Mouse (Mus musculus) CH12.LX (cell line): Measurements from ENCODE around the gene Immp2l. TPM values are rescaled to one million over a fixed set of nuclear protein-coding genes. Genes with fewer than 3 reads are reported as not detected.

Experiments used
- DNase-seq: peaks from one replicate; pipeline ENCODE4 v3.0.0-alpha.2; 2013; ENCODE audit errors: extremely low read depth
- H3K27ac ChIP-seq: 2 replicates; pipeline ENCODE4 v1.5.1; 2012; ENCODE audit warnings: low read depth, mild to moderate bottlenecking, control low read depth, moderate library complexity; ENCODE audit not compliant: insufficient read depth
- H3K27me3 ChIP-seq: replicated peaks from 2 replicates; pipeline ENCODE3; 2012; ENCODE audit warnings: inconsistent platforms
- H3K36me3 ChIP-seq, 2 experiments: replicated peaks in 1 of 2; 2 replicates each; pipeline versions ENCODE3 to v1.6.1; 2012; ENCODE audit warnings: inconsistent platforms in 1 of 2, low read length in 1 of 2, mild to moderate bottlenecking in 1 of 2, mixed read lengths in 1 of 2, moderate library complexity in 1 of 2; ENCODE audit not compliant: control insufficient read depth in 1 of 2, insufficient read depth in 1 of 2
- H3K4me1 ChIP-seq, 2 experiments: 2 replicates each; pipeline ENCODE4 v1.6.1; 2012; ENCODE audit warnings: inconsistent platforms in 1 of 2, moderate library complexity in 1 of 2; ENCODE audit not compliant: insufficient read depth in 2 of 2, control insufficient read depth in 1 of 2
- H3K4me2 ChIP-seq: 2 replicates; pipeline ENCODE4 v1.6.1; 2012; ENCODE audit warnings: low read depth, mild to moderate bottlenecking, control low read depth; ENCODE audit not compliant: poor library complexity, insufficient read depth, severe bottlenecking
- H3K4me3 ChIP-seq, 3 experiments: fragments of 150-350 bp in 1 of 3; sonication (generic) in 1 of 3; replicated peaks in 1 of 3; 2 replicates each; pipeline versions ENCODE3 to v1.5.1; 2011 to 2012; ENCODE audit warnings: low read depth in 2 of 3, low read length in 2 of 3, mild to moderate bottlenecking in 2 of 3, moderate library complexity in 2 of 3, control low read depth in 1 of 3, improper control_type of control experiment in 1 of 3, inconsistent platforms in 1 of 3, mixed read lengths in 1 of 3; ENCODE audit not compliant: poor library complexity in 1 of 3
- H3K79me2 ChIP-seq: replicated peaks from 2 replicates; pipeline ENCODE4 v1.6.1; 2012; ENCODE audit warnings: mild to moderate bottlenecking, moderate library complexity; ENCODE audit not compliant: control insufficient read depth, poor library complexity, insufficient read depth, severe bottlenecking; ENCODE audit errors: extremely low read depth
- H3K9ac ChIP-seq: 2 replicates; pipeline ENCODE4 v1.6.1; 2012; ENCODE audit warnings: low read depth, mild to moderate bottlenecking, control low read depth, moderate library complexity; ENCODE audit not compliant: insufficient read depth
- H3K9me3 ChIP-seq: replicated peaks from 2 replicates; pipeline ENCODE3; 2012; ENCODE audit warnings: low read length, inconsistent platforms, mixed read lengths
- BHLHE40 ChIP-seq: IDR thresholded peaks from 2 replicates; pipeline ENCODE4 v1.6.1; 2011; ENCODE audit warnings: mild to moderate bottlenecking, low read depth, low read length, improper control_type of control experiment
- E2F4 ChIP-seq: IDR thresholded peaks from 2 replicates; pipeline ENCODE4 v1.6.1; 2011; ENCODE audit warnings: low read depth, low read length, improper control_type of control experiment; ENCODE audit not compliant: insufficient replicate concordance
- ELF1 ChIP-seq: IDR thresholded peaks from 2 replicates; pipeline ENCODE4 v1.6.1; 2014; ENCODE audit warnings: low read depth, mild to moderate bottlenecking, inconsistent platforms, low read length, improper control_type of control experiment
- EP300 ChIP-seq: IDR thresholded peaks from 2 replicates; pipeline ENCODE4 v1.6.1; 2011; ENCODE audit warnings: low read length, improper control_type of control experiment
- IRF4 ChIP-seq: IDR thresholded peaks from 2 replicates; pipeline ENCODE4 v1.6.1; 2014; ENCODE audit warnings: low read depth, mild to moderate bottlenecking, inconsistent platforms, low read length, improper control_type of control experiment
- MAFK ChIP-seq: IDR thresholded peaks from 2 replicates; pipeline ENCODE4 v1.6.1; 2011; ENCODE audit warnings: low read length, improper control_type of control experiment; ENCODE audit not compliant: insufficient replicate concordance
- MEF2A ChIP-seq: IDR thresholded peaks from 2 replicates; pipeline ENCODE4 v1.6.1; 2014; ENCODE audit warnings: low read depth, mild to moderate bottlenecking, inconsistent platforms, low read length, improper control_type of control experiment, borderline replicate concordance
- MXI1 ChIP-seq: IDR thresholded peaks from 2 replicates; pipeline ENCODE4 v1.6.1; 2011; ENCODE audit warnings: mild to moderate bottlenecking, low read depth, low read length, improper control_type of control experiment
- NELFE ChIP-seq: IDR thresholded peaks from 2 replicates; pipeline ENCODE4 v1.6.1; 2011; ENCODE audit warnings: low read depth, low read length, improper control_type of control experiment
- PAX5 ChIP-seq: IDR thresholded peaks from 2 replicates; pipeline ENCODE4 v1.6.1; 2012; ENCODE audit warnings: low read length, inconsistent platforms, mixed read lengths
- POLR2AphosphoS2 ChIP-seq: IDR thresholded peaks from 2 replicates; pipeline ENCODE4 v1.6.1; 2011; ENCODE audit warnings: low read depth, low read length, improper control_type of control experiment
- TCF12 ChIP-seq: IDR thresholded peaks from 2 replicates; pipeline ENCODE4 v1.6.1; 2014; ENCODE audit warnings: low read depth, mild to moderate bottlenecking, inconsistent platforms, low read length, improper control_type of control experiment
- ZC3H11A ChIP-seq: IDR thresholded peaks from 2 replicates; pipeline ENCODE4 v1.6.1; 2012; ENCODE audit warnings: low read depth, mild to moderate bottlenecking, inconsistent platforms, low read length, improper control_type of control experiment
- ZKSCAN1 ChIP-seq: IDR thresholded peaks from 2 replicates; pipeline ENCODE4 v1.6.1; 2012; ENCODE audit warnings: low read depth, inconsistent platforms, low read length, improper control_type of control experiment, borderline replicate concordance
- ZNF384 ChIP-seq: IDR thresholded peaks from 2 replicates; pipeline ENCODE4 v1.6.1; 2012; ENCODE audit warnings: low read depth, low read length, improper control_type of control experiment, inconsistent platforms
- dilution Hi-C: fragments of 300-500 bp; cut with MboI; formaldehyde crosslinking; loops from 2 replicates; pipeline ENCODE4 v1.14.3; 2020; ENCODE audit warnings: low sequenced_read_pairs; ENCODE audit not compliant: extremely low pct_unique_long_range_greater_than_20kb, extremely low pct_ligation_motif_present
- in situ Hi-C: fragments of 300-500 bp; cut with MboI; formaldehyde crosslinking; loops from 3 replicates; pipeline ENCODE4 v1.14.3; 2019; ENCODE audit warnings: low sequenced_read_pairs, low pct_ligation_motif_present, low pct_unique_long_range_greater_than_20kb, mixed read lengths
- polyA plus RNA-seq: library from polyadenylated mRNA; unstranded; fragments of >175 nt; gene quantifications from 2 replicates; pipeline ENCODE4 v1.2.1, GENCODE M21; 2012; ENCODE audit warnings: low read depth; ENCODE audit not compliant: insufficient read length
- total RNA-seq, 2 experiments: library from RNA; depleted of rRNA; stranded (reverse); fragments of 300-350 nt in 1 of 2; fragments of >200 nt in 1 of 2; gene quantifications; 2 replicates each; pipeline ENCODE4 v1.2.3; 2012 to 2014

The Immp2l gene
- total and polyA plus RNA-seq, 3 experiments: 4.8 to 16.5 (median 9.9) TPM

- H3K27ac ChIP-seq: no peak overlapping the region
- TF ChIP-seq E2F4: no peak
- no peak for TF ChIP-seq ZKSCAN1
- TF ChIP-seq MAFK: no peak
- TF ChIP-seq ELF1: no peak
- no peak for TF ChIP-seq BHLHE40
- no peak for TF ChIP-seq ZC3H11A
- no peak overlapping the region for H3K9ac ChIP-seq
- no peak for DNase-seq
- no peaks in the 10 kb centered on the region for H3K79me2 ChIP-seq
- in situ Hi-C loops (no loop called here), dilution Hi-C loops (no loop called here)
- no peaks in the 10 kb centered on the region for H3K36me3 ChIP-seq
- no peak overlapping the region for H3K4me3 ChIP-seq
- peaks cover 0 to 3% of the 10 kb centered on the region in 2 experiments; a peak in 1 of 4 replicates for H3K4me1 ChIP-seq
- no peaks in the 10 kb centered on the region for H3K9me3 ChIP-seq
- no peak overlapping the region for H3K4me2 ChIP-seq
- H3K27me3 ChIP-seq: no peaks in the 10 kb centered on the region
Measured at GRCm38 (mm10) chr12:41134885-41135284, 111.0 kb downstream of the Immp2l start.

- TF ChIP-seq MEF2A (no peak), PAX5 (no peak), MAFK (no peak), TCF12 (no peak), BHLHE40 (no peak), NELFE (no peak), E2F4 (no peak), ZNF384 (no peak), IRF4 (no peak), POLR2AphosphoS2 (no peak), ELF1 (no peak), EP300 (no peak), MXI1 (no peak)
- Histone ChIP-seq H3K36me3 (no peaks in the 10 kb centered on the region), H3K27ac (no peak overlapping the region), H3K9me3 (no peaks in the 10 kb centered on the region), H3K4me1 (no peaks in the 10 kb centered on the region), H3K4me2 (no peak overlapping the region), H3K27me3 (no peaks in the 10 kb centered on the region), H3K4me3 (no peak overlapping the region), H3K9ac (no peak overlapping the region), H3K79me2 (no peaks in the 10 kb centered on the region)
- dilution Hi-C loops: no loop called here
- DNase-seq: no peak
- in situ Hi-C loops: no loop called here
Measured at GRCm38 (mm10) chr12:41159543-41159942, 135.7 kb downstream of the Immp2l start.
